Mouse (Mus musculus) brain, embryonic 18.5 days (tissue): ENCODE measurements around the gene Prc1.
A peak's percentile ranks its signal among the peaks of the same experiment; 100 is the strongest.

Experiments used
- DNase-seq: peaks from one replicate; pipeline ENCODE4 v3.0.0-alpha.2; 2012; ENCODE audit warnings: low read depth, low spot score

The Prc1 gene

GRCm38 (mm10) chr7:80294062-80294763 lies at the start of gene Prc1:
Gene Prc1, plus strand, starts transcription at chr7:80294450.
- DNase-seq, result peak; percentile 92

DNA sequence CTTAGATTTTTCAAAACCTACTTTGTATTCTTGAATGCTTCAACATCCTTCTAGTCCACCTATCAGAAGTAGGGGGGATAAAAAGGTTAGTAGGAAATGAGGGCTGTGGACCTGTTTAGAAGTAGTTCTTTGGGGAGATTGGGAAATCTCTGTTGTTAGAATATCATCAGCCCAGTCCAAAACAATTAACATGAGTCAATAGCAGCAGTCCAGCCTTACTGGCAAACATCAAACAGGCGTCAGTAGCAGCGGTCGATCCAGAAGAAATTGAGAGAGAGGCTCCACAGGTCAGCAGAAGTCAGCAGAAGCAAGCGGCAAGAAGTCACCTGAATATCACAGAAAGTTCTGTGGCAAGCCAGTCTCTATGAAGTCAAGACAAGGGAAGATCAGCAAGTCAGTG lies 49.4 kb upstream of the Prc1 start:
- DNase-seq, result no peak

DNA sequence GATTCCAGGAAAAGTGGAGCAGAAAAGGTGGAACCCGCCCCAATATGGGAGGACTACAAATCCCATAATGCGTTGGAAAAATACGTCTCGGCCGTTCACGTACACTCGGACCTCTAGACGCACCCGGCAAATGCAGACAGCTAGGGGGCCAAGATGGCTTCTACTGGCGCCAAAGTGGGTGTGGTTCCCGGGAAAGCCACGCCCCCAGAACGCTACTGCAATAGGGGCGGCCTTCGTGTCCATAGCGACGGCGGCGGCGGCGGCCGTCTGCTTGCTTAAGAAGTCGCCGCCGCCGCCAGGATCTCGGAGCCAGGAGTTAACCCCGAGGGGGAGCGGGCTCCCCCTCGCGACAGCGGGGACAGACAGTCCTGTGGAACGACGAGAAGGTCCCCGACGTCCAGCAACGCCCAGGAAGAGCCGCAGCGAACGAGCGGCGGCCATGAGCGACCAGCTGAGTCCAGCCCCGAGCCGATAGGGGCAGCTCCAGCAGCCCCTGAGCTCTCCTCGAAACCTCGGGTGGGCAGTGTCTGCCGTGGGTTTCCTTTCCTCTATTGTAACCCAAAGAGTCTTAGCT lies 48.0 kb upstream of the Prc1 start, which contains the start of gene Ttll13:
TSS of gene Ttll13 (plus strand) at position 229 of the 574 bp plus-strand sequence.
- DNase-seq, result peak; percentile 95

GRCm38 (mm10) chr7:80246859-80247258 lies 47.4 kb upstream of the Prc1 start:
- no peak for DNase-seq

GRCm38 (mm10) chr7:80252437-80252836 lies 41.8 kb upstream of the Prc1 start:
- no peak for DNase-seq

DNA sequence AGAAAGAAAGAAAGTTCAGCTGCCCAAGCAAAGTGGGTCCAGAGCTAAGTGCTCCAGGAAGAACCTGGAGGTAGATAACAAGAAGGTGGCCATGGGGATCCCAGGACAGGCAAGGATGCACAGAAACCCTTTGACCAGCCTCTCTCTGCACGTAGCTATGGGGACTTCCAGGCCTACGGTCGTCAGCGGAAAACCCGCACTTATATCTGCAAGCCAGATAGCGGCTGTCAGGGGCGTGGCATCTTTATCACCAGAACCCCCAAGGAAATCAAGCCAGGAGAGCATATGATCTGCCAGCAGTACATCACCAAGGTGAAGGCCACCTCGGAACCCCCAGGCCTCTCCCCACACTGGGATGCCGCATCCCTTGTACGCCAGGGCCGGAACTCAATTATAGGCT lies 41.4 kb upstream of the Prc1 start:
- no peak for DNase-seq

GRCm38 (mm10) chr7:80255981-80256380 lies 38.3 kb upstream of the Prc1 start:
- DNase-seq, result no peak

- DNase-seq, result no peak
Measured at GRCm38 (mm10) chr7:80257706-80258105, 36.5 kb upstream of the Prc1 start.

DNA sequence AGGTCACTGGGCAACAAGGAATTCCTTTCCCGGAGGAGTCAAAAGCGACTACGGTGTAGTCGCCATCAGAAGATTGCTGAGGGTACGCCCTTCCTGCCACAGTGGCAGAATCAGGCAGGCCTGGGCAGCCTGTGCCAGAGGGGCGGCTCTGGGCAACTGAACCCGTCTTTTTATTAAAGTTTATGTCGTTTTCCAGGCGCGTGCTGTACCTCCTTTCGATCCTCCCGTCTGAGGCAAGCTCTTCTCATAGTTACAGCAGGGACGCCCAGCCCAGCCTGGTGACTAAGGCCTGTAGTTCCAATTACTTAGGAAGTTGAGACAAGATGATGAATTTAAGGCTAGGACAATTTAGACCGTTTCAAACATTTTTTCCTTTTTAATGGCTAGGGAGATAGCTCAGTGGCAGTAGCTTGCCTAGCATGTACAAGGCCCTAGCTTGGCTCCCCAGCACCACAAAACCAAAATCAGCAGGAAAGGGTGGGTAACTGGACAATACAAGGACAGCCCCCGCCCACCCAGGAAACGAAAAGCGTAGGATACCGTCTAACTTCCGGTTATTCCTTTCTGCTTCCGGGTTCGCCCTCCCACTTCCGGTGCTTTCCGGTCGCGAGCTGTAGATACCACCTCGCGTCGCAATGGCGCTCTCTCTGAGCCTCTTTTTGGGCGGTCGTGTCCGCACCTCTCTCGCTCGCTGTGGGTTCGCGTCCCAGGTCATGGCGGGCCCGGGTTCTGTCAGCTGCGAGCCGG lies 33.5 kb upstream of the Prc1 start, which contains the start of gene Ngrn:
TSS of gene Ngrn (plus strand) at position 591 of the 747 bp plus-strand sequence.
- DNase-seq, result peak; percentile 74

- DNase-seq, result no peak
Measured at GRCm38 (mm10) chr7:80261372-80261990, 32.8 kb upstream of the Prc1 start.

- no peak for DNase-seq
Measured at GRCm38 (mm10) chr7:80264606-80265005, 29.6 kb upstream of the Prc1 start.

DNA sequence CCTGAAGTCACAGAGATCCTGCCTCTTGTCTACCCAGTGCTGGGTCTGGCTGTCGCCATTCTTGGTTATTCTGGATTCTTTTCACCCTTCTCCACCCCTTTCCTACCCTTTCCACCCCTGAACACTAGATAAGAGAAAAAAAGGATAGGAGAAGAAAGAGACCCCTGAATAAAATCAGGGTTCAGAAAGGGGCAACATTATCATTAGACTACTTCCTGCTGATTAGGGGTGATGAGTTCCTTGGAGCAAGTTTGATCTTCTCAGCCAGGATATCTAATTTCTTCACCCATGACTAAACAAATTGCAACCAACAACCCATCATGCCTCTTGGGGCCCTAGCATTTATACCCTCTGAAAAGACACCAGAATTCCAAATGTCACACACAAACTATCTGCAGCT lies 26.5 kb upstream of the Prc1 start:
- no peak for DNase-seq

DNA sequence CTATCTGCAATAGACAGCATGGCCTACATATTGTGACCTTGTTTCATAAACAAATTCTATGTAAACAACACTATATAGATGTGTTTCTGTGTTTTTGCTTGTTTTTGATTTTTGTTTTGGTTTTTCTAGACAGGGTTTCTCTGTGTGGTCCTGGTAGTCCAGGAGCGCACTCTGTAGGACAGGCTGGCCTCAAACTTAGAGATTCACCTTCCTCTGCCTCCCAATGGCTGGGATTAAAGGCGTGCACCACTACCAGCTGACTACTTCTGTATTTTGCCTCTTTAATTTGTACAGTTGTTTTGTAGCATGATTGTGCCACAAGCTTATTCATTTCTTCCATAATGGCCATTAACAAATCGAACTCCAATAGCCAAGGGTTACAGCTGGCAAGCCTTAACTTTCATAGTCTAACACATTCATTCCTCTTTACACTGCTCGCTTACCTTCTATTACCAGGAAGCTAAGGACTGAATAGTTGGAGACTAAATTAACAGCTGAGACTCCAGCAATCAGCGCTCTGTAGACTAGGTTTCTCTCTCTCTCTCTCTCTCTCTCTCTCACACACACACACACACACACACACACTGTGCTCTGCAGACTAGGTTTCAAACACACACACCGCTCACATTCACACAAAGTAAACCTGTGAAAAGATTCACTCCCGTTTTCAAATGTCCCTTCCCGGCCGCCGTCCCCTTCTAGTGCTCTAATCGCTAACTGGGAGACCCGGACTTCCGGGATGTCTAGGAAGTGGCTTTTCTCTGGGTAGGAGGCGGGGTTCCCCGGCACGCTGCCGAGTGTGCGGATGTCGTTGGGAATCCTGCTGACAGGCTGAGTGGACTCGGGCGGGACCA lies 25.1 kb upstream of the Prc1 start, which contains the start of gene Vps33b:
TSS of gene Vps33b (plus strand) at position 753 of the 854 bp plus-strand sequence.
- DNase-seq, result peak; percentile 84

DNA sequence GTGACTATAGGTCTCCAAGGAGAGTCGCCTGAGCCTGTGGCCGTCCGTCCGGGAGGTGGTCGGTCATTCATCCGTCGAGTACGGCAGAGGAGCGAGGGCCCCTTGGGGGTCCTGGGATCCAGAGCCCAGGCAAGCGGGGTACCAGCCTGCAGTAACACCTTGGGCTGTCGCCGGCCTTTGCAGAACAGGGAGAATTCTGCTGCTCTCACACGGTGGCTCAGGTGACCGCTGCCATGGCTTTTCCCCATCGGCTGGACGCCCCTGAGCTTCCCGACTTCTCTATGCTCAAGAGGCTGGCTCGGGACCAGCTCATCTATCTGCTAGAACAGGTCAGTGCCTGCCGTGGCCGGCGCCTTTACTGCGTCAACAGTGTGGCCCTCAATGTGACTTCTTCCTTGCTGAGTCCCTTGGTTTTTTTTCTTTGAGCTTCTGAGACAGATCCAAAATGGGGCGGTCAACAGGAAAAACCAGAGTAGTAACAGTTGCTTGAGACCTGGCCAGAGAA lies 24.4 kb upstream of the Prc1 start:
- DNase-seq, result no peak

DNA sequence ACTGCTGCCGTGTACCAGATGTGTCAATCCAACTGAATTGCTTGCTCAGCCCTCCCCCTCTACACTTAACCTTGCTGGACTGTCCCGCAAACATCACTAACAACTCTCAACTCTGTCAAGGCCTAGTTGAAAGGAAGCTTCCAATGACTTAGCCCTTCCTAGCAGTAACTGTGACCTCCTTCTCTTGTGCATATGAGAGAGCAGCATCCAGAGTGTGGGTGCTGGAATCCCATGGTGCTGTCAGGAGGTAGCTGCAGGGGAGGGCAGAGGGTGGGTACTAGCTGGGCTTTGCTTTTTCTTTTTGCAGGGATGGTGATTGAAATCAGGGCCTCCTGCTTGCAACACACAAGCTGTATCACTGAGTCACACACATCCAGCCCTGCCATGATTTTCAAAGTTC lies 20.8 kb upstream of the Prc1 start:
- no peak for DNase-seq

GRCm38 (mm10) chr7:80276374-80276773 lies 17.9 kb upstream of the Prc1 start:
- no peak for DNase-seq

- no peak for DNase-seq
Measured at GRCm38 (mm10) chr7:80280032-80280431, 14.2 kb upstream of the Prc1 start.

DNA sequence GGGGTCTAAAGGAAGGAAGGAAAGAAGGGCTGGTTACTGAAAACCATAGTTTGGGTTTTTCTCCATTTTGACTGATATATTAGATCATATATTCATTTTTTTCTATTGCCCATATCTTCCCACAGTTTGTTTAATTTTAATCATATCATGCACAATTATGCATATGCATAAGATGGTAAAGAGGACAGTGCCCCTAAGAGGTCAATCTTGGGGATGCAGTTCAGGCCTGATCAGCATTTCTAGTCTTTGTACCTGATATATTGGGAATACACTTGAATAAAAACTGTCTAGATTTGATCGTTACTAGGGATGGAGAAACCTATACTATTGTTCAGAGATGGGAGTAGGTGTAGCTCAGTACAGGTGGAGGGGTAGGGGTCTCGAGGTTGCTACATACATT lies 13.3 kb upstream of the Prc1 start:
- DNase-seq, result no peak

GRCm38 (mm10) chr7:80281646-80282045 lies 12.6 kb upstream of the Prc1 start:
- DNase-seq, result no peak

GRCm38 (mm10) chr7:80283226-80283918 lies 10.9 kb upstream of the Prc1 start:
- DNase-seq, result no peak
